Mouse (Mus musculus) E14TG2a.4 (cell line): ENCODE measurements at regions not wholly inside any gene's neighbourhood (a gene's known extent, or its start where the extent isn't known, plus 50 kb on each side); places are given as distances from the start of the nearest gene placed in this dataset.

Source experiments
- CTCF ChIP-seq: conservative IDR thresholded peaks from 2 replicates; pipeline ENCODE4 v1.5.1; 2014; ENCODE audit warnings: low read length
- NANOG ChIP-seq: IDR thresholded peaks from 2 replicates; pipeline ENCODE4 v1.6.1; 2014; ENCODE audit warnings: borderline replicate concordance, low read length, mixed read lengths
- POU5F1 ChIP-seq: IDR thresholded peaks from 2 replicates; pipeline ENCODE4 v1.6.1; 2014; ENCODE audit warnings: low read length, borderline replicate concordance

- TF ChIP-seq CTCF, result no peak
- TF ChIP-seq NANOG, result no peak
- TF ChIP-seq POU5F1, result no peak
These were observed 408.3 kb downstream of the Dad1 start for GRCm38 (mm10) chr14:53845646-53846045.
